Mouse (Mus musculus): ENCODE measurements around the gene Rfc2.
"Not testable (repeated sequence)": the region's sequence is repeated elsewhere in the genome, so short reads cannot be mapped to it uniquely, and the experiment has no call there.

Gene Rfc2

GRCm38 (mm10) chr5:134648976-134649375, 67.8 kb downstream of the Rfc2 start:
- not testable (repeated sequence) for DNase-seq (ENCODE audit: low spot score)

GRCm38 (mm10) chr5:134650926-134651325, 69.8 kb downstream of the Rfc2 start:
- DNase-seq (ENCODE audit: low spot score): peak; percentile 81

All from testis, postnatal 10 days (tissue).